Mouse (Mus musculus): ENCODE measurements around the gene Btf3. TPM values are rescaled to one million over a fixed set of nuclear protein-coding genes. Genes with fewer than 3 reads are reported as not detected.

Gene Btf3
- total and polyA plus RNA-seq, 3 experiments, result 227 to 1,291 (median 1,152) TPM

DNA sequence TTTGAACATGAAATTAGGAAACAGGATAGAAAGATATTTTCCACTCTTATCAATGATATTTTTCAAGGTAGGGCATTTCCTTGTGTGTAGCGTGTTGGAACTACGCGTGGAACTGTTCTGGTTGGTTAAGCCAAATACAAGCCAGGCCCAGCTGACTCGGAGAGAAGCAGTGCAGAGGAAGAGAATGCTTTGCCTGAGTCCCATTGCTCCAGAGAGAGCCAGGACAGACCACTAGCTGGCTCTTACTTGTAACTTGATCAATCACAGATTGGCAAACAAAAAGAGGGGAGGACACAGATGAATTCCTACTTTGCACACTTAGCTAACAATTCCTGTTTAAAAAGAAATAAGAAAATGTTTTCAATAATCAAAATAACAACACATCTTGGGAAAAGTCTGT lies 46.2 kb upstream of the Btf3 start:
- no peaks in the 10 kb centered on the region for H3K27me3 ChIP-seq (ENCODE audit: control insufficient read depth in 1 of 2, insufficient read depth in 2 of 2, low read length in 2 of 2)

GRCm38 (mm10) chr13:98361161-98361560 lies 44.4 kb upstream of the Btf3 start:
- Histone ChIP-seq H3K27ac (ENCODE audit: control insufficient read depth, low read depth, low read length) (no peak overlapping the region), H3K27me3 (ENCODE audit: control insufficient read depth in 1 of 2, insufficient read depth in 2 of 2, low read length in 2 of 2) (no peaks in the 10 kb centered on the region), H3K36me3 (ENCODE audit: control insufficient read depth in 1 of 2, insufficient read depth in 2 of 2, low read length in 2 of 2) (no peaks in the 10 kb centered on the region), H3K9ac (ENCODE audit: control insufficient read depth, low read depth, low read length, poor library complexity, severe bottlenecking) (no peak overlapping the region), H3K79me2 (ENCODE audit: control insufficient read depth, insufficient read depth, low read length, poor library complexity) (no peaks in the 10 kb centered on the region), H3K4me3 (ENCODE audit: control insufficient read depth in 1 of 2, insufficient read depth in 1 of 2, low read depth in 2 of 2, low read length in 2 of 2) (no peak overlapping the region), H3K9me3 (replicated peaks; ENCODE audit: insufficient read depth, low read length) (no peaks in the 10 kb centered on the region), H3K4me1 (ENCODE audit: control insufficient read depth in 1 of 2, insufficient read depth in 2 of 2, low read length in 2 of 2) (no peaks in the 10 kb centered on the region)
- no peak for TF ChIP-seq MXI1 (IDR thresholded peaks at IDR 0.05; ENCODE audit: low read depth, low read length)
- TF ChIP-seq MAX (IDR thresholded peaks at IDR 0.05; ENCODE audit: low read length), result no peak
- no peak for TF ChIP-seq RCOR1 (IDR thresholded peaks at IDR 0.05; ENCODE audit: low read depth, low read length)
- no peak for TF ChIP-seq HCFC1 (IDR thresholded peaks at IDR 0.05; ENCODE audit: low read depth, low read length)
- no peak for TF ChIP-seq MYC (IDR thresholded peaks at IDR 0.05; ENCODE audit: low read depth, low read length)
- no peak for TF ChIP-seq SMC3 (IDR thresholded peaks at IDR 0.05; ENCODE audit: low read depth, low read length)
- no peak for TF ChIP-seq CTCF (IDR thresholded peaks at IDR 0.05 in 2 of 3, conservative IDR thresholded peaks at IDR 0.05 in 1 of 3; ENCODE audit: control insufficient read depth in 1 of 3, insufficient read depth in 1 of 3, low read depth in 2 of 3, low read length in 3 of 3, poor library complexity in 1 of 3, severe bottlenecking in 1 of 3)
- no peak for TF ChIP-seq ZC3H11A (IDR thresholded peaks at IDR 0.05; ENCODE audit: low read depth, low read length)
- TF ChIP-seq CHD2 (IDR thresholded peaks at IDR 0.05; ENCODE audit: low read length), result no peak
- DNase-seq (ENCODE audit: low read depth, low spot score), result no peak

More for the DNA sequence above, 46.2 kb upstream of the Btf3 start:
- DNase-seq (ENCODE audit: low read depth, low spot score), result no peak
- TF ChIP-seq NRF1 (IDR thresholded peaks at IDR 0.05; ENCODE audit: insufficient read depth, low read depth, low read length, poor library complexity, severe bottlenecking) (no peak), CTCF (IDR thresholded peaks at IDR 0.05 in 2 of 3, conservative IDR thresholded peaks at IDR 0.05 in 1 of 3; ENCODE audit: control insufficient read depth in 1 of 3, insufficient read depth in 1 of 3, low read depth in 2 of 3, low read length in 3 of 3, poor library complexity in 1 of 3, severe bottlenecking in 1 of 3) (no peak), E2F4 (IDR thresholded peaks at IDR 0.05; ENCODE audit: borderline replicate concordance, low read depth, low read length) (no peak), MYC (IDR thresholded peaks at IDR 0.05; ENCODE audit: low read depth, low read length) (no peak), SIN3A (IDR thresholded peaks at IDR 0.05; ENCODE audit: low read length) (no peak), UBTF (IDR thresholded peaks at IDR 0.05; ENCODE audit: borderline replicate concordance, insufficient read depth, low read depth, low read length) (no peak), RAD21 (IDR thresholded peaks at IDR 0.05; ENCODE audit: low read depth, low read length) (no peak), NELFE (IDR thresholded peaks at IDR 0.05; ENCODE audit: low read depth, low read length) (no peak), TBP (IDR thresholded peaks at IDR 0.05; ENCODE audit: low read depth, low read length) (no peak), ZC3H11A (IDR thresholded peaks at IDR 0.05; ENCODE audit: low read depth, low read length) (no peak), RCOR1 (IDR thresholded peaks at IDR 0.05; ENCODE audit: low read depth, low read length) (no peak), POLR2A (IDR thresholded peaks at IDR 0.05; ENCODE audit: control insufficient read depth in 1 of 2, insufficient read depth in 1 of 2, low read depth in 1 of 2, low read length in 2 of 2, poor library complexity in 1 of 2) (no peak), JUND (IDR thresholded peaks at IDR 0.05; ENCODE audit: low read depth, low read length) (no peak), USF2 (IDR thresholded peaks at IDR 0.05; ENCODE audit: borderline replicate concordance in 1 of 2, insufficient read depth in 1 of 2, low read depth in 1 of 2, low read length in 2 of 2) (no peak), MYB (IDR thresholded peaks at IDR 0.05; ENCODE audit: low read depth, low read length) (no peak), POLR2AphosphoS5 (IDR thresholded peaks at IDR 0.05; ENCODE audit: borderline replicate concordance, low read depth, low read length) (no peak), CHD1 (IDR thresholded peaks at IDR 0.05; ENCODE audit: low read depth, low read length) (no peak)
- H3K79me2 ChIP-seq (ENCODE audit: control insufficient read depth, insufficient read depth, low read length, poor library complexity), result no peaks in the 10 kb centered on the region
- H3K36me3 ChIP-seq (ENCODE audit: control insufficient read depth in 1 of 2, insufficient read depth in 2 of 2, low read length in 2 of 2), result no peaks in the 10 kb centered on the region
- no peaks in the 10 kb centered on the region for H3K4me1 ChIP-seq (ENCODE audit: control insufficient read depth in 1 of 2, insufficient read depth in 2 of 2, low read length in 2 of 2)
- no peak overlapping the region for H3K27ac ChIP-seq (ENCODE audit: control insufficient read depth, low read depth, low read length)
- H3K9me3 ChIP-seq (replicated peaks; ENCODE audit: insufficient read depth, low read length), result no peaks in the 10 kb centered on the region
- no peak overlapping the region for H3K9ac ChIP-seq (ENCODE audit: control insufficient read depth, low read depth, low read length, poor library complexity, severe bottlenecking)
- no peak overlapping the region for H3K4me3 ChIP-seq (ENCODE audit: control insufficient read depth in 1 of 2, insufficient read depth in 1 of 2, low read depth in 2 of 2, low read length in 2 of 2)

Measured in MEL (cell line).